ENCODE assay signal across 15 mouse cellular contexts in the genomic region with DNA sequence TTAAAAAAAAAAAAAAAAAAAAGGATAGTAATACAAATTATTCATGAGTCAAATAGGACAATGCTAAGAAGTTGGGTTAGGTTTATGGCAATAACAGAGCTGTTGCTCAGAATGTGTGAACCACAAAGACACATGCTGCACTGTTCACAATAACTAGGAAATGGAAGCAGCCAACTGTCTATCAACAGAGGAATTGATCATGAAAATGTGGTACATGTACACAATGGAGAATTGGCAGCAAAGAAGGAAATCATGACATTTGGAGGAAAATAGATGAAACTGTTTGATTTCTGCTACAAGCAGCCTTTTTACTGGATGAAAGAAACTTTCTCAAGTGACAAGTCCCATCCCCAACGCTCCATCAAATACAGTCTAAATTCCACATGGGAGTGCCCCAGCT.
"Had no signal": no experiment of that assay in that cellular context is flagged by ENCODE, and none has a peak within 500 bp of the region (broad histone marks: within the 10 kb centered on the region; RNA-seq: fewer than 3 reads in every experiment).

No protein-coding gene starts in this region.

- H3K36me3 ChIP-seq: midbrain, embryonic 10.5 days; midbrain, embryonic 12.5 days; neural tube, embryonic 12.5 days; stomach, embryonic 15.5 days had no signal

- H3K27me3 ChIP-seq: midbrain, embryonic 12.5 days; neural tube, embryonic 12.5 days; stomach, embryonic 15.5 days had no signal

- ATAC-seq: midbrain, embryonic 16.5 days had no signal

- H3K9ac ChIP-seq: lung, embryonic 14.5 days; midbrain, embryonic 12.5 days; neural tube, embryonic 12.5 days; stomach, embryonic 15.5 days had no signal

- H3K9me3 ChIP-seq: midbrain, embryonic 10.5 days; midbrain, embryonic 12.5 days; neural tube, embryonic 12.5 days; stomach, embryonic 15.5 days had no signal

- H3K4me1 ChIP-seq: midbrain, embryonic 10.5 days; midbrain, embryonic 12.5 days; neural tube, embryonic 12.5 days; stomach, embryonic 15.5 days had no signal

- DNase-seq: lung, adult 18-20 months; lung, embryonic 14.5 days; lung, postnatal 10 days; lung, postnatal 4 days; midbrain, embryonic 14.5 days; right cerebral cortex, postnatal 14 days; thymus, adult 2 months; thymus, postnatal 25 days; thymus, postnatal 4 days had no signal

- H3K4me3 ChIP-seq: midbrain, embryonic 10.5 days; midbrain, embryonic 12.5 days; neural tube, embryonic 12.5 days; stomach, embryonic 15.5 days had no signal

- H3K27ac ChIP-seq: midbrain, embryonic 10.5 days; midbrain, embryonic 12.5 days; neural tube, embryonic 12.5 days; stomach, embryonic 15.5 days; stomach, postnatal 0 days had no signal
